17 mouse cellular contexts compared by ENCODE assay signal in the genomic region with DNA sequence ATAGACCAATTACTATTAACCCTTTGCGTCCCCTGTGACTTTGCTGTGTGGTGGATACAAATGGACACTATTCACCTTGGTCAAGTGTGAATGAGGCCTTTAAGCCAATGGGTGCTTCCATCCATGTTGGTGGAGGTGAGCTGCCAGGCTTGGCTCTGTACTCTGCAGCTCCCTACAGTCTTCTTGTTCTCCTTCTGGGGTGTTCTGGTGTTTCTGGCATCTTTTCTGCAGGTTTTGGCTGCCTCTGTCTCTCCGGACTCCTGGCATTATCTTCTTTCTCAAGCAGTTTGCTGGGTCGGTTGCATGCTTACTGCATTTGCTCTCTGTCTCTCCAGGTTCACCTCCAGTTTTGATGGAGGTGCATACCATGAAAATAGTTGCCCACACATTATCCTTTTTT. TPM values are rescaled to one million over a fixed set of nuclear protein-coding genes. Genes with fewer than 3 reads are reported as not detected.
"Had no signal": no experiment of that assay in that cellular context is flagged by ENCODE, and none has a peak within 500 bp of the region (broad histone marks: within the 10 kb centered on the region; RNA-seq: fewer than 3 reads in every experiment).

No protein-coding gene starts in this region.

- H3K36me3 ChIP-seq: liver, embryonic 13.5 days had no signal

- H3K4me2 ChIP-seq: limb, embryonic 12.5 days; limb, embryonic 15.5 days; liver, embryonic 13.5 days; midbrain, embryonic 12.5 days had no signal

- H3K27me3 ChIP-seq: limb, embryonic 12.5 days; limb, embryonic 15.5 days; liver, embryonic 13.5 days; midbrain, embryonic 12.5 days had no signal

- H3K4me3 ChIP-seq: limb, embryonic 12.5 days; limb, embryonic 15.5 days; liver, embryonic 13.5 days; midbrain, embryonic 12.5 days had no signal

- H3K9ac ChIP-seq: limb, embryonic 12.5 days; limb, embryonic 15.5 days; liver, embryonic 13.5 days; midbrain, embryonic 12.5 days had no signal

- H3K27ac ChIP-seq: kidney, postnatal 0 days; limb, embryonic 12.5 days; liver, embryonic 13.5 days; midbrain, embryonic 12.5 days had no signal

- ATAC-seq: midbrain, embryonic 16.5 days had no signal

- H3K9me3 ChIP-seq: limb, embryonic 12.5 days; limb, embryonic 15.5 days; liver, embryonic 13.5 days; midbrain, embryonic 12.5 days had no signal

- DNase-seq: kidney, adult 2 months; kidney, postnatal 36 days; left cerebral cortex, postnatal 4 days; liver, embryonic 13.5 days; lung, adult 2 months; lung, postnatal 14 days; lung, postnatal 4 days; thymus, adult 18-20 months; thymus, postnatal 36 days had no signal

- H3K4me1 ChIP-seq: liver, embryonic 13.5 days had no signal

RNA-seq across cellular contexts. Expression of a gene that starts 7.2 kb away (rescaled TPM):
- total RNA-seq: megakaryocyte progenitor cell, adult 5-6 weeks; megakaryocyte-erythroid progenitor cell, adult 5-6 weeks; monocyte, adult 5-6 weeks had no signal
